Mouse (Mus musculus) MEL-GATA-1-ER (cell line): ENCODE results near the gene Ndufaf3.
A peak's percentile ranks its signal among the peaks of the same experiment; 100 is the strongest.

Experiments used
- DNase-seq: peaks from one replicate; pipeline ENCODE4 v3.0.0-alpha.2; 2012; ENCODE audit warnings: low read depth; ENCODE audit errors: extremely low read depth

Gene Ndufaf3

DNA sequence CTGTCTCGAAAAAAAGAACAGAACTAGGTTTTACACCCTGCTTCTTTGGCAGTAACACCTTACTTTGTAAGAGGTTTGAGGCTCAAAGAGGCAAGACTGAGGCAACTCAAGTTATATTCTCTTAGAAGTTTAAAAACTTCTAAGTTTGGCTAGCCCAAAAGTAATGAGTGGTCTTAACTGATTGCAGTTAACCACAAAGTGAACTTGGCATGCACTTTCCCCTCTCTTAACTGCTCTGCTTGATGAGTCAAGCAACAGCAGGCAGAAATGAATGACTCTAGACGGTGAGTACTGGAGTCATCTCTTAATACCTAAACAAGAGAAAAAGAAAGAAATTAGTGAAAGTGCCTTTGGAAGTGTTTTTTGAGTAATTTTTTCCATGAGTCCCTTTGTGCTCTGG, 45.6 kb downstream of the Ndufaf3 start:
- DNase-seq = peak; percentile 27

DNA sequence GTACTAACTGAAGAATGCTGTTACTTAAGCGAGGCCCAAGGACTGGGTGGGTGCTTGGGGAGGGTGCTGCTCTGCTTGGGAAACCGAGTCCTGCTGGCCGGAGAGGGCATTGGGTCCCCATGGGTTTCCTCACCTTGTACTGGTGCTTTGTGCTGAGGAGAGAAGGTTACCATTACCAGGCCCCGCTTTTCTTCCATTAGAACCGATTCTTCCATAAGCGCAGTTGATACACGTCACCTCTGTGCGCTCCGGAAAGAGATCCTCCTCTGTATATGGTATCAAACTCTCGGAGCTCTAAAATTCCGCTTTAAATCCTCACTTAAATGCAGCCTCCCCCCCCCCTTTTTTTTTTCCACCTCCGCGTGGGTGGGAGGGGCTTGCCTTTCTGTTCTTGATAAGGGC, 49.3 kb downstream of the Ndufaf3 start:
- DNase-seq = peak; percentile 78

DNA sequence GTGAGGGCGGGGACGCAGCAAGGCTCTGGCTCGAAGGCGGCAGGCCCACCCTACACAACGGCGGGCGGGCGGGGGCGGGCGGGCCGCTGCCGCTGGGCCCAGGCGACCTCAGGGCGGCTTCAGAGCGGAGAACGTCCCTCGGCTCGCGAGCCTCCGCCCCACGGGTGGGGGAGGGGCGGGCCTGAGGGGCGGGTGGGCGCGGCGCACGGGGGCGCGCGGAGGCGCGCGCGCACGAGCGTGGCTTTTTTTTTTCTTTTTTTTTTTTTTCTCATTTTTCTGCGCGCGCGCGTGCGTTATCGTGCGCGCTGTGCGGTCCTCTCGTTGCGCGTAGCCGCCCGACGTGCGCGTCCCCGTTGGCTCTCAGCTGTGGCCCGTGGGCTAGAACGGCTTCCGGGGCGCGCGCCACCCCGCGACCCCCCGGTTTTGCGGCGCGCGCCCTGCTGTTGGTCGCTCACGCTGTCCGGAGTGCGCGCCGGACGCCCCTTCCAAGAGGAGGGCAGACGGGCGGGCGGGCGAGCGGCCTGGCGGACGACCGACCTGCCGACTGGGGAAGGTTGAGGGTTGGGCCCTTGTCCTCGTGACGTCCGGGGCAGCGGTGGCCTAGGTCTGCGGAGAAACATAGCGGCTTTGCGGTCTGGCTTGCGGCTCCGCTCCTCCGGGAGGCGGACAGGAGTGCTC, 49.8 kb downstream of the Ndufaf3 start:
- peak; percentile 40 for DNase-seq

DNA sequence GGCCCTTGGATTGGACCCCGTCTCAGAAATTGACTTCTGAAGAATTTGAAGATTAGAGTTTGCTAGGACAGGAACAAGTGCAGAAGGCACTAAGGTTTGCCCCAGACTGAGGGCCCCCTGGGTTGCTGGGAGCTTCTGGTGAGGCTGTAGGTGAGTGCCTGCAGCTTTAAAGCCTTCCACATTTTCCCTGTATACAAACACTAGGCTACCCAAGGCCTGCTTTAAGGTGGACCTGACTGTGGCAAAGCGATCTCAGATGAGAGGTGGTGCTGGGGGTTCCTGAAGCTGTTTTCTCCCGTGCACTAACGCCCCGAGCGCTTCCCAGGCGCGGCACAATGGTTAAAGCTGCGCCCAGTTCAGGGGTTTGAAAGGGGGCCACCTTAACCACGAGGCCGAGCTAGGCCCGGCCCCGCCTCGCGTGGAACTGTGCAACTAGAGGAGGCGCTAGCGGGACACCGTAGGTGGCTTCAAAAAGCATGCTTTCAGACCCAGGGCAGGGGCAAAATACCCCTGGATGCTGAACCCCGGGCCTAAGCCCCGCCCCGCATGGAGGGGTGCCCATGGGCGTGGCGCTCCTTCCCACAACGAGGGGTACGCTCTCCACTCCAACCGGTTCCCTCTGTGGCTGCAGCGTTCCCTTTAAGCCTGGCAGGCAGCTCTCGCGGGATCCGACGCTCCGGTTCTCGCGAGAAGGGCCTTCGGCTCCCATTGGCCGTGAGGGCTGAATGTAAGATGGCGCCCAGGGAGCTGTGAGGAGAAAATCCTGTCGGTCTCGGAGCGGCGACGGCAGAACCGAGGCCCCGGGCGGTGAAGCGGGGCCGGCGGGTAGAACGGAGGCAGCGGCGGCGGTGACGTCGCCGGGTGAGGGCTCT, 50.6 kb downstream of the Ndufaf3 start, which contains the start of gene Qrich1:
Gene Qrich1 (plus strand): TSS at position 427 of the 872 bp plus-strand sequence.
- peak; percentile 95 for DNase-seq
